Mouse (Mus musculus): ENCODE data around the gene H2afy2.

GRCm38 (mm10) chr10:61832713-61833112 is 48.8 kb upstream of the H2afy2 start:
- no peak for TF ChIP-seq CTCF (conservative IDR thresholded peaks at IDR 0.05 in 1 of 2, IDR thresholded peaks at IDR 0.05 in 1 of 2; ENCODE audit: low read depth in 2 of 2, low read length in 2 of 2)
- TF ChIP-seq MYC (IDR thresholded peaks at IDR 0.05; ENCODE audit: low read depth, low read length) = no peak
- TF ChIP-seq ZC3H11A (IDR thresholded peaks at IDR 0.05; ENCODE audit: low read depth, low read length) = no peak
- TF ChIP-seq HCFC1 (IDR thresholded peaks at IDR 0.05; ENCODE audit: low read depth, low read length) = no peak
- no peak for TF ChIP-seq MEF2A (IDR thresholded peaks at IDR 0.05; ENCODE audit: borderline replicate concordance, low read depth, low read length)
- no peak for TF ChIP-seq POLR2A (IDR thresholded peaks at IDR 0.05; ENCODE audit: low read depth, low read length)
- TF ChIP-seq E2F4 (IDR thresholded peaks at IDR 0.05; ENCODE audit: insufficient replicate concordance, low read depth, low read length) = no peak
- TF ChIP-seq USF1 (IDR thresholded peaks at IDR 0.05; ENCODE audit: low read depth, low read length) = no peak
- no peak for TF ChIP-seq CHD1 (IDR thresholded peaks at IDR 0.05; ENCODE audit: low read depth, low read length)
- TF ChIP-seq RCOR1 (conservative IDR thresholded peaks at IDR 0.05; ENCODE audit: low read depth, low read length) = no peak
- TF ChIP-seq EP300 (IDR thresholded peaks at IDR 0.05; ENCODE audit: low read length) = no peak
- no peak for TF ChIP-seq MAX (IDR thresholded peaks at IDR 0.05; ENCODE audit: low read length)

Data from CH12.LX (cell line).